Mouse (Mus musculus): ENCODE results near the gene Gtf2ird2. TPM values are rescaled to one million over a fixed set of nuclear protein-coding genes. Genes with fewer than 3 reads are reported as not detected.

Gtf2ird2 gene
- polyA plus RNA-seq, 1 experiment, result not detected

GRCm38 (mm10) chr5:134236241-134236640 lies 52.4 kb downstream of the Gtf2ird2 start:
- no peak overlapping the region; the same call in 1 of the 2 replicates for H3K27ac ChIP-seq (ENCODE audit: insufficient read depth, low read depth, low read length)
- TF ChIP-seq POLR2A (IDR thresholded peaks at IDR 0.05; ENCODE audit: insufficient read depth, low read depth, low read length), result no peak
- no peak for TF ChIP-seq CTCF (IDR thresholded peaks at IDR 0.05; ENCODE audit: insufficient read depth, low read depth, low read length)
- H3K4me1 ChIP-seq (ENCODE audit: control insufficient read depth, insufficient read depth, low read length), result peaks cover 60% of the 10 kb centered on the region
- 83% methylated on average over 3 of the region's 3 CpGs for WGBS
- no peak overlapping the region for H3K4me3 ChIP-seq (ENCODE audit: insufficient read depth, low read depth, low read length)

GRCm38 (mm10) chr5:134236796-134237195 lies 53.0 kb downstream of the Gtf2ird2 start:
- H3K4me3 ChIP-seq (ENCODE audit: insufficient read depth, low read depth, low read length), result no peak overlapping the region
- no peak overlapping the region for H3K27ac ChIP-seq (ENCODE audit: insufficient read depth, low read depth, low read length)
- peaks cover 65% of the 10 kb centered on the region for H3K4me1 ChIP-seq (ENCODE audit: control insufficient read depth, insufficient read depth, low read length)
- 77% methylated on average over 6 of the region's 6 CpGs for WGBS
- TF ChIP-seq POLR2A (IDR thresholded peaks at IDR 0.05; ENCODE audit: insufficient read depth, low read depth, low read length) (no peak), CTCF (IDR thresholded peaks at IDR 0.05; ENCODE audit: insufficient read depth, low read depth, low read length) (no peak)

- Histone ChIP-seq H3K4me3 (ENCODE audit: insufficient read depth, low read depth, low read length) (no peak overlapping the region), H3K27ac (ENCODE audit: insufficient read depth, low read depth, low read length) (no peak overlapping the region), H3K4me1 (ENCODE audit: control insufficient read depth, insufficient read depth, low read length) (peaks cover 68% of the 10 kb centered on the region)
- TF ChIP-seq CTCF (IDR thresholded peaks at IDR 0.05; ENCODE audit: insufficient read depth, low read depth, low read length) (no peak), POLR2A (IDR thresholded peaks at IDR 0.05; ENCODE audit: insufficient read depth, low read depth, low read length) (0 out of 2 replicates have a peak, but pooled peaks have one; percentile 25)
- WGBS, result 73% methylated on average over 11 of the region's 11 CpGs
These were observed 53.7 kb downstream of the Gtf2ird2 start for GRCm38 (mm10) chr5:134237508-134237907.

- no peak for TF ChIP-seq CTCF (IDR thresholded peaks at IDR 0.05; ENCODE audit: insufficient read depth, low read depth, low read length)
- 47% methylated on average over 28 of the region's 28 CpGs for whole genome bisulfite sequencing
- H3K27ac ChIP-seq (ENCODE audit: insufficient read depth, low read depth, low read length), result peak overlapping the region; percentile 15; the same call in 1 of the 2 replicates
- H3K4me3 ChIP-seq (ENCODE audit: insufficient read depth, low read depth, low read length), result no peak overlapping the region
- H3K4me1 ChIP-seq (ENCODE audit: control insufficient read depth, insufficient read depth, low read length), result peaks cover 70% of the 10 kb centered on the region
These were observed 54.3 kb downstream of the Gtf2ird2 start for GRCm38 (mm10) chr5:134237936-134238760.

GRCm38 (mm10) chr5:134241831-134242230 lies 58.0 kb downstream of the Gtf2ird2 start:
- Histone ChIP-seq H3K4me3 (ENCODE audit: insufficient read depth, low read depth, low read length) (no peak overlapping the region), H3K27ac (ENCODE audit: insufficient read depth, low read depth, low read length) (peak overlapping the region; percentile 81), H3K4me1 (ENCODE audit: control insufficient read depth, insufficient read depth, low read length) (peaks cover 58% of the 10 kb centered on the region)
- no peak for TF ChIP-seq POLR2A (IDR thresholded peaks at IDR 0.05; ENCODE audit: insufficient read depth, low read depth, low read length)
- no peak for TF ChIP-seq CTCF (IDR thresholded peaks at IDR 0.05; ENCODE audit: insufficient read depth, low read depth, low read length)
- WGBS, result 34% methylated on average over 5 of the region's 5 CpGs

- Histone ChIP-seq H3K4me1 (ENCODE audit: control insufficient read depth, insufficient read depth, low read length) (peaks cover 44% of the 10 kb centered on the region), H3K27ac (ENCODE audit: insufficient read depth, low read depth, low read length) (peak overlapping the region; percentile 27; the same call in 1 of the 2 replicates), H3K4me3 (ENCODE audit: insufficient read depth, low read depth, low read length) (no peak overlapping the region)
- no peak for TF ChIP-seq POLR2A (IDR thresholded peaks at IDR 0.05; ENCODE audit: insufficient read depth, low read depth, low read length)
- TF ChIP-seq CTCF (IDR thresholded peaks at IDR 0.05; ENCODE audit: insufficient read depth, low read depth, low read length), result no peak
- 78% methylated on average over 26 of the region's 26 CpGs for WGBS
These were observed 60.0 kb downstream of the Gtf2ird2 start for GRCm38 (mm10) chr5:134243661-134244436.

GRCm38 (mm10) chr5:134244890-134245289 lies 61.1 kb downstream of the Gtf2ird2 start:
- 92% methylated on average over 5 of the region's 5 CpGs for WGBS
- TF ChIP-seq POLR2A (IDR thresholded peaks at IDR 0.05; ENCODE audit: insufficient read depth, low read depth, low read length) (no peak), CTCF (IDR thresholded peaks at IDR 0.05; ENCODE audit: insufficient read depth, low read depth, low read length) (no peak)
- H3K27ac ChIP-seq (ENCODE audit: insufficient read depth, low read depth, low read length), result no peak overlapping the region
- H3K4me1 ChIP-seq (ENCODE audit: control insufficient read depth, insufficient read depth, low read length), result peaks cover 48% of the 10 kb centered on the region
- H3K4me3 ChIP-seq (ENCODE audit: insufficient read depth, low read depth, low read length), result no peak overlapping the region

- no peak overlapping the region for H3K4me3 ChIP-seq (ENCODE audit: insufficient read depth, low read depth, low read length)
- H3K27ac ChIP-seq (ENCODE audit: insufficient read depth, low read depth, low read length), result no peak overlapping the region
- 81% methylated on average over 5 of the region's 5 CpGs for WGBS
- TF ChIP-seq CTCF (IDR thresholded peaks at IDR 0.05; ENCODE audit: insufficient read depth, low read depth, low read length) (no peak), POLR2A (IDR thresholded peaks at IDR 0.05; ENCODE audit: insufficient read depth, low read depth, low read length) (no peak)
- peaks cover 41% of the 10 kb centered on the region for H3K4me1 ChIP-seq (ENCODE audit: control insufficient read depth, insufficient read depth, low read length)
These were observed 62.3 kb downstream of the Gtf2ird2 start for GRCm38 (mm10) chr5:134246146-134246545.

All from olfactory bulb, adult 2 months (tissue).